Mouse (Mus musculus) mouse embryonic stem cell (cell line): ENCODE data around the gene Vill.

Experiments used
- in situ Hi-C, 2 experiments: fragments of 300-500 bp; cut with MboI; formaldehyde crosslinking; loops; 1 replicate in 1 of 2; 3 replicates in 1 of 2; pipeline ENCODE4 v1.14.3; 2019 to 2020; ENCODE audit warnings: low sequenced_read_pairs in 2 of 2, low pct_unique_long_range_greater_than_20kb in 1 of 2, mixed read lengths in 1 of 2; ENCODE audit not compliant: unreplicated experiment in 1 of 2

Vill gene

GRCm38 (mm10) chr9:119068266-119068665, 15.7 kb downstream of the Vill start:
- in situ Hi-C loops = loop anchor here (5.0 kb wide), 1 partner anchor 151 kb away; no protein-coding TSS in a partner anchor

DNA sequence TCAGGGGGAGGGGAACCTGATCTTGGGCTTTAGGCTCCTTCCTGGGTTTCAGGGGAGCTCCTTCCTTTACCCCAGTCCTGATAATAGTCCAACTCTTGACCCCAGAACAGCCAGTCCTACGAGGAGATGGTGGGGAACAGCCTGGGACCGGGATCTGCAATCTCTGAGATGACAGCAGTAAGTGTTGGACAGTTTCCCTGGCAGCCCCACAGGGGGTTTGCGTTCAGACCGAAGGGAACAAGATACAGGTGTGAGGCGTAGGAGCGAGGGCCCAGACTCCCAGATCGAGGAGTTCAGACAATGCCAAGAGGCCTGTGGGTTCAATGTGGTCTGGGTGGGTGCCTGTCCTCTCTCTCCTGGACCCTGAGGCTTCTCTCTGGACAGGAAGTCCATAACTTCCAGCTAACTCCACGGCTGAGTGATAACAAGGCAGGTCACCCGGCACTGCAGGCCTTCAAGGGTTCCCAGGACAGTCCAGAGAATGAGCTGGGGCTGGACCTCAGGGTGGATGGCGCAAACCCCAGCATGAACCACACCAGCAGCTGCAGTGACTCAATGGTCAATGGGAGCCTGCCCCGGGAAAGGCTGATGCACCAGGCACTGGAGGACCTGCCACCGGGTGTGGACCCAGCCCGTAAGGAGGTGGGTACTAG, 17.7 kb downstream of the Vill start:
- in situ Hi-C loops = no loop called here

GRCm38 (mm10) chr9:119071786-119072185, 19.2 kb downstream of the Vill start:
- in situ Hi-C loops = no loop called here

DNA sequence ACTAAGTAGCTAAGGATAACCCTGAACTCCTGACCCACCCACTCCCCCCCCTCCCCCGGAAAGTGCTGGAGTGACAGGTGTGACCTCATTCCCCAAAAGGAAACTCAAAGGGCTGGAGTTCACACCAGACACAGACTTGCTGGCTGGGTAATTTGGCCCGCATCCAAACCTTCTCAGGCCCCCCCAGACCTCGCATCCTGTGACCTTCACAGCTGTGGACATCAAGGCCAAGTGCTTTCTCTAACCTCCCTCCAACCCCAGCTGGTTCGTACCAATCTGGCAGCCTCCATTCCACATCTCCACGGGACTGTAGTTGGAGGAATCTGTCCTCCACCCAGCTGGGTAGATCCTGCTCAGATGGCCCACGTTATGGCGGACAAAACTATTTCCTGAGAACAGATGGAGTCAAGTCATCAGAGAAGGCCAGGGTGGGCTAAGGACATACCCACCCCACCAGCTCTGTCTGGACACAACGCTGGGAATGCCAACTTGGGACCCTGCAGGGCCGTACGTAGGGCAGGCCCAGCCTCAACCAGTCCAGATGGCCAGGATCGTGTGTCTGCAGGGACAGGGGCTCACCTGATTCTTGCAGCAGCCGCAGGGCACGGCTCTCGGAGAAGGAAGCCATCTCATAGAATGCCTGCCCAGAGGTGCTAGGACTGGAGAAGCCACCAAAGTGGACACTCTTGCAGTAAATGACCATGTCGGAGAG, 20.8 kb downstream of the Vill start:
- in situ Hi-C loops = no loop called here

DNA sequence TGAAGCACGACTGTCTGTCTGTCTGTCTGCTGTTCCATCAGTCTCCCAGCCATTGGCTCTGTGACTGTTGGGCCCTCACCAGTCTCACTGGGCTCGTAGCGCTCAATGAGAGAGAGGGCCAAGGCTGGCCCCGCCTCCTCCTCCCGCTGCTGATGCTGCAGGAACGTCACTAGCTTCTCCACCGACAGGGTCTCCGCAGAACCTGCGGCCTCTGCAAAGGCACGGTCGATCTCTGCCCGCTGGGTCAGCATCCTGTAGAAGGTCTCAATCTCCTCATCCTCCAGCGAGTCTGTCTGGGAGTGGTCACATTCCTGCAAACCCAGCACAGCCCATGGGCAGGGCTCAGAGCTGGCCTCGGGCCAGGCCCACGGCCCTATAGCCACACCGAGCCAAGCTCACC, 23.1 kb downstream of the Vill start:
- in situ Hi-C loops = no loop called here

DNA sequence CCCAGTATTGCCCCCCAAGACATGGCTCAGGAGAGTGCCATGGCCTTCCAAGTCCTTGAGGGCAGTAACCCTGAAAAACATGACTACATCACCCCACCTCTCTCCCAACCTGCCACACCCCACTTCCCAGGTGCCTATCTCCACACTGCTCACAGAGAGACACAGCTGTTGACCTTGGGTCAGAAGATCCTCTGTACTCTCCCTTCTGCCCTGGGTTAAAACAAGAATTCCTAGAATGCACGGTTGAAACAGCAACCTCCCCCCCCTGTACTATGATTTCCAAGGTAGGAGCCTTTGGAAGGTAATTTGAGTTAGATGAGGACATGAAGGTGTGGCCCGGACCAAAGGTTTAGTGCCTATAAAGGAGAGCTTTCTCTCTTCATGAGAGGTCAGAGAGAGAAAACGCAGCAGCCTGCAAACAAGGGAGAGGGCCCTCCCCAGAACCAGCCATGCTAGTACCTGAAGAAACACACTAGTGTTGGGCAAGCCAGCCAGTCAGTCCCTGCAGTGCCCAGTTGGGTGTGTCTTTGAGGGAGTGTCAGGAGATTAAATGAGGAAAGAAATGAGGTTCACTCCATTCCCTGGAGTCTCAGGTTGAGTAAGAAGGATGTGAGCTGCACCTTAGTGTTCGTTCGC, 27.6 kb downstream of the Vill start:
- in situ Hi-C loops = no loop called here

DNA sequence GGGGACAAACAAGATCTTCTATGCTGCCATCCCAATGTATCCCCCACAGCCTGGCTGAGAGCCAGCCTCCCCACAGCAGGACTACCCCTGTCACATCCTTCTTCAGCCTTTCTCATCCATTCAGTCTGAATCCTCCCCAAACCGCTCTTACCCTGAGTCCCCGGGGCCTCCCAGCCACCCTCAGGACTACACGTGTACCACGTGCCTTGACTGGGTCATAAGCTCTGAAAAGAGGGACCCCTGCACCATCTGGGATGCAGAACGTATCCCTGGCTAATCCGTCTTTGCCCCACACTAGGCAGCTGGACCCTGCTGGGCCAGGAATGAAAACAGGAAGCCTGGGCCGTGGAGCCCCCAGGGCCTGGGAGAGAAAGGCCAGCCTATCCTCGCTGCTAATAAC, 29.5 kb downstream of the Vill start:
- in situ Hi-C loops = no loop called here

DNA sequence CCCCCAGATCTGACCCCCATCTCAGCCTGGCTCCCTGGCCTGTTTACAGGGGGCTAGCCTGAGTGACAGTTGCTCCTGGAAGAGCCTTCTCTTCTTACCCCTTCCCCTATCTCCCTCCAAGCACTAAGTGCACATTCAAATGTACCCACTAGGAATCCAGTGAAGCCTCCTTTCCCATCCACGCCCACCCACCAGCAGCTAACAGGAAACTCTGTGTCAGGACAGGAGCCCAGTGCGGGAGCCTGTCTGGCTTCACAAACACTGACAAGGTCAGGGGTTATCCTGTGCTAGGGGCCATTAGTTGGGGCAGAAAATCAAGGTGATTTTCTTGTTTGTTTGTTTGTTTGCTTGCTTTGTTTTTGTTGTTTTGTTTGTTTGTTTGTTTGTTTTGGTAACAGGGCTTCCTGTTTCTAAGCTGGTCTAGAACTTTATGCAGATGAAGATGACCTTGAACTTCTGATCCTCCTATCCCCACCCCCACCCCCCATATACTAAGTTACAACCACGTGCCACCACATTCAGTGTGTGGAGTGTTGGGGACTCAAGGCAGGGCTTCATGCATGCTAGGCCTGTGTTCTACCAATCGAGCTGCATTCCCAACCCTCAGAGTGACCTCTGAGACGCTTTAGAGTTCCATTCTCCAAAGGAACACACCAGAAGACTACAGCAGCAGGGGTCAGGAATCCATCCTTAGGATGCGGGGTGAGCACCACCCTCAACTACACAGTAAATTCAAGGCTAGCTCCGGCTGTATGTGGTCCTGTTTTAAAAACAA, 30.3 kb downstream of the Vill start:
- in situ Hi-C loops = no loop called here

GRCm38 (mm10) chr9:119083966-119084365, 31.4 kb downstream of the Vill start:
- in situ Hi-C loops = no loop called here

GRCm38 (mm10) chr9:119086451-119086850, 33.9 kb downstream of the Vill start:
- in situ Hi-C loops = no loop called here

GRCm38 (mm10) chr9:119087309-119087708, 34.7 kb downstream of the Vill start:
- in situ Hi-C loops = no loop called here

DNA sequence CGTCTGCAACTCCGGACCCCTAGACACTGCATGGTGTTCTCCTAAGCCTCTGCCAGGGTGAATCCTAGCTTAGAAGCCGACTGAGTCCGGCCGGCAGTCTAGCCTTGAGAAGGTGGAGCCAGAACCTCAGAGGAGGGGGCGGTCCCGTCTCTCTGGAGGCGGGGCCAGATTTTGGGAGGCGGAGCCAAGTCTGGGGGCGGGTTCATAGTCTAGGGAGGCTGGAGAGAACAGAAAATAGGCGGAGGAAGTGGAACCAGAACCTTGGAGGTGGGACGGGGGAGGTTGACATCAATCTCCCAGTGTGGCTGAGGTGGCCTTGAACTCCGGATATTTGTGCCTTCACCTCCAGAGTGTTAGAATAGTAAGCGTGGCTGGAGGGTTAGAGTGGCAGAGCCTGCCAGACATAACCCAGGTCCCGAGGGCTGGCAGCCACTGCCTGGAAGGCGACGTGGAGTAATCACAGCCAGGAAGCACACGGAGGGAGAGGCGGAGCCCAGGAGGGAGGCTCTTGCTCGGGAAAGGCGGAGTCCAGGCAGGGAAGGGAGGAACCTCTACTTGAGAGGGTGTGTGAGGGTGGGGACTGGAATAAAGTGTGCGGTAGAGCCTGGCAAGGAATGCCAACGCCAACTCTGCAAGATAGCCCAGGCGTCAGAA, 35.7 kb downstream of the Vill start:
- in situ Hi-C loops = no loop called here

GRCm38 (mm10) chr9:119089437-119089836, 36.9 kb downstream of the Vill start:
- in situ Hi-C loops = no loop called here

DNA sequence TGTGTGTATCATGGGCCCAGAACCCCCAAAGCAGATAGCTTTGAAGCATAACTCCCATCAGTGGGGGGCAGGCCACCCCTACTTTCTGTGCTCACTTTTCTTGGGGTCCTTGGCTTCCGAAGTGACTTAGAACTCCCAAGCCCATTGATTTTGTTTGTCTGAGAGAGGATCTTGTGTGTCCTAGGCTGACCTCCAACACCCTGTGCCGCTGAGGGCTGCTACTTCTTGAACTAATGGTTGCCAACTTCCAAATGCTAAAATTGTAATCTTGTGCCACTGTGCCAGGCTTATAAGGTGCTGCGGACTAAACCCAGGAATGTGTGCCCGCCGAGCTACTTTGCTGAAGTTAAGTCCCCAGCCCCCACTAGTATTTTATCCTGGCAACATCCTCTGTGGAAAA, 37.9 kb downstream of the Vill start:
- in situ Hi-C loops = no loop called here

DNA sequence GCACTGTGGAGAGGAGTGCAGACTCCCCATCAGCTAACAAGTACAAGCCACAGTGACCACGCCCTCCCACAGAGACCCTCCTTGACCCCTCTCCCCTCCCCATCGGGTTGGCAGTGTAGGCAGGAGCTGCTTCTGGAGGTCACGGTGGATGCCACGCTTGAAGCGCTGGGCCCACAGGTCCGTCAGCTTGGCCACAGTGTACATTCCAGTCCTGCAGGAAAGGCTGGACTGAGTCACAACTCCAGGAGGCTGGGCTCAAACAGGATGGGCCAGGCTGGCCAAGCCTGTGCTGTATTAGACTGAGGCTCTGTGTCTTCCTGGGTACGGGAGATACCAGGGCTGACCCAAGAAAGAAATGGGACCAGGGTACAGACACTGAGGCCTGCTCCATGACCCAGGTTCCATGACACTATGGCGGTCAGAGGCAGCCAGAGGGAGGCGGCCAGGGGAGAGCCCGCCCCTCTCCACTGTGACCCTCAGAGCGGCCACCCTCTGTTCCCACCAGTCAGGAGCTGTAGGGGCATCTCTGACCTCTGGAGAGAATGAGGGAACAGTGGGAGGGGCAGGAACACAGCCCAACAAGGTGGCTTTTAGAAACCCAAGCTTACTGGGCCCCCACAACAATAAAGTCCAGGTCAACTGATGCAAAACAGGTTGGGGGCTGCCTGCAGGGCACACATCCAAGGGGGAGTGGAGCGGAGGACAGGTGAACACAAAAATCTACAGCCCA, 39.2 kb downstream of the Vill start:
- in situ Hi-C loops = no loop called here

DNA sequence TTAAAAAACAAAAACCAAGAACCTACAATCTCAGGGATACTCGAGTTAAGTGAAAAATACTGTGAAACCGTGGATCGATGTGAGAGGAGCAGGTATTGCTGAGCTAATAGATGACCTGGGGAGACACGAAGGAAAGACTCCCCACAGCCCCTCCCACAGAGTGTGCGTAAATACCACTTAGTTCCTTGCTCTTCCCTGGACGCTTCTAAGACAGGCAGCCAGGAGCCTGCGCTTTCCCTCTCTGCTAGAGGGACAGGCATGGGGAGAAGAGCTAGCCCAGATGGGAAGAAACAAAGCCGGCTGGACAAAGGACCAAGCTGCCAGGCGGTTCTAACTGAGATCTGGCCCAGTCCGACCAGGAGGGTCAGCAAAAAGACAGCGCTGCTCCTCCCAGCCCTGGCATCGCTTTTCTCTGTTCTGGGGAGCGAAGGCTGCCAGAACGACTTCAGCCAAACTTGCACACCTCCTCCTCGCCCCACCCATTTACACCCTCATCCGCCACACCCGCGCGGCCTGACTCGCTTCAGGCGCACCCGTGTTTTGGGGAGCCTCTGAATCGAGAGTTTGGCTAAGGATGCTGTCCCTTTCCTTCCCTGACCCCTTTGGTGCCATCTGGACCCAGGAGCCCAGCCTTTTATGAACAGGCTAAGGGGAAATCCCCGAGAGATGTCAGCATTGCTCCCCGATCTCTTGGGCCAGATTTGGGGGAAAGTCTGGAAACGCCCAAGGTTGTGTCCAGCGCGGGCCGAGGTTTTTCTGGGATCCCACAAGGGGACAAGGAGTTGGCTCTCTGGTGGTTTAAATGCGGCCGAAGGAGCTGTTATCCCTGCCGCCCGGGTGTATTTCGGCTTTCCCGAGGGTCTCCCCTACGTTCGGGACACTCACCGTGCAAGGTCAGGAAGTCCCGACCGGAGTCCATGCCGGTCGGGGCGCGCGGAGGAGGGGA, 40.2 kb downstream of the Vill start:
- in situ Hi-C loops = no loop called here
